Mouse (Mus musculus) heart, embryonic 13.5 days (tissue): ENCODE data around the gene Myt1l. TPM values are rescaled to one million over a fixed set of nuclear protein-coding genes. Genes with fewer than 3 reads are reported as not detected.

Source experiments
- ATAC-seq: fragments of 200-750 bp; cut with Nextera tagmentation; 2 replicates; pipeline ENCODE4 v1.8.0; 2017; ENCODE audit warnings: moderate TSS enrichment; ENCODE audit not compliant: insufficient number of reproducible peaks, low FRiP score, low TSS enrichment; ENCODE audit errors: extremely low read depth
- H3K27ac ChIP-seq: fragments of 300-500 bp; sonication (generic); replicated peaks from 2 replicates; pipeline ENCODE4 v1.5.1; 2015; ENCODE audit warnings: moderate library complexity, mild to moderate bottlenecking, inconsistent platforms
- H3K27me3 ChIP-seq: fragments of 300-500 bp; sonication (generic); replicated peaks from 2 replicates; pipeline ENCODE4 v1.6.1; 2015; ENCODE audit warnings: mild to moderate bottlenecking, inconsistent platforms
- H3K36me3 ChIP-seq: fragments of 300-500 bp; sonication (generic); 2 replicates; pipeline ENCODE4 v1.6.1; 2015; ENCODE audit warnings: mild to moderate bottlenecking, inconsistent platforms
- H3K4me1 ChIP-seq: fragments of 300-500 bp; sonication (generic); 2 replicates; pipeline ENCODE4 v1.6.1; 2015; ENCODE audit warnings: inconsistent platforms
- H3K4me2 ChIP-seq: fragments of 300-500 bp; sonication (generic); 2 replicates; pipeline ENCODE4 v1.6.1; 2015; ENCODE audit warnings: inconsistent platforms, mild to moderate bottlenecking, moderate library complexity
- H3K4me3 ChIP-seq: fragments of 300-500 bp; sonication (generic); 2 replicates; pipeline ENCODE4 v1.5.1; 2015; ENCODE audit warnings: moderate library complexity, mild to moderate bottlenecking, inconsistent platforms
- H3K9ac ChIP-seq: fragments of 300-500 bp; sonication (generic); 2 replicates; pipeline ENCODE4 v1.6.1; 2015; ENCODE audit warnings: inconsistent platforms, mild to moderate bottlenecking, moderate library complexity
- H3K9me3 ChIP-seq: fragments of 300-500 bp; sonication (generic); 2 replicates; pipeline ENCODE4 v1.6.1; 2016; ENCODE audit warnings: inconsistent platforms
- WGBS: fragments of 180-500 bp; shearing (Covaris S2); methylation state at CpG from one replicate; pipeline ENCODE4 v1.1.7; 2015; ENCODE audit warnings: mixed read lengths; 5-methylcytosine and 5-hydroxymethylcytosine counted together
- polyA plus RNA-seq: library from polyadenylated mRNA; unstranded; fragments of >200 nt; fragmentation: Nextera tagmentation; extraction: Ambion mirVana; gene quantifications from 2 replicates; pipeline ENCODE4 v1.2.1, GENCODE M21; 2015

Gene Myt1l
- polyA plus RNA-seq, 1 experiment from 2014 or later: 0.25 TPM

DNA sequence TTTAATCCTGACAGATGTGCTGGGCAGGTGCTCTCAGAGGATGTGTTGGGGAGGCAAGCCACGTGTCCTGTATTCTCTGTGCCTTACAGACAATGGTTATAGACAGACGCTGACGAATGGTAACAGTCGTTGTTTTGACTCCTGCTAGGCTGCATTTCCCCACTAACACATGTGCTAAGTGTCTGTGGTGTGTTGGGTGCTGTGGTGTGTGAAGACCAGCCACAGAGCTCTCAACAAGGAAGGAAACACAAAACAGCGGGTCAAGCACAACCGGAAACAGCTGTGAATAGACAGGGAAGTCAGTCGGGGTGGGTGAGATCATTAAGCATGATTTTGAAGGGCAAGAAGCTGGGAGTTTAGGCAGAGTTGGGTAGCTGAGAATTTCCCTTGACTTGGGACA is 41.1 kb downstream of the Myt1l start:
- H3K9me3 ChIP-seq: no peaks in the 10 kb centered on the region

GRCm38 (mm10) chr12:29570351-29570750 is 42.2 kb downstream of the Myt1l start:
- no peaks in the 10 kb centered on the region for H3K9me3 ChIP-seq
- no peak overlapping the region for H3K4me2 ChIP-seq
- no peak for ATAC-seq
- WGBS: 79% methylated on average over 6 of the region's 6 CpGs
- no peak overlapping the region for H3K27ac ChIP-seq
- H3K4me3 ChIP-seq: no peak overlapping the region
- H3K4me1 ChIP-seq: no peaks in the 10 kb centered on the region
- no peak overlapping the region for H3K9ac ChIP-seq
- H3K36me3 ChIP-seq: no peaks in the 10 kb centered on the region
- H3K27me3 ChIP-seq: no peaks in the 10 kb centered on the region

More for the DNA sequence above, 41.1 kb downstream of the Myt1l start:
- no peak overlapping the region for H3K4me2 ChIP-seq
- ATAC-seq: no peak
- H3K36me3 ChIP-seq: no peaks in the 10 kb centered on the region
- H3K9ac ChIP-seq: no peak overlapping the region
- no peaks in the 10 kb centered on the region for H3K27me3 ChIP-seq
- no peaks in the 10 kb centered on the region for H3K4me1 ChIP-seq
- H3K4me3 ChIP-seq: no peak overlapping the region
- WGBS: 71% methylated on average over 7 of the region's 7 CpGs
- no peak overlapping the region for H3K27ac ChIP-seq

- no peaks in the 10 kb centered on the region for H3K36me3 ChIP-seq
- WGBS: 67% methylated on average over 5 of the region's 5 CpGs
- no peaks in the 10 kb centered on the region for H3K4me1 ChIP-seq
- no peaks in the 10 kb centered on the region for H3K27me3 ChIP-seq
- H3K27ac ChIP-seq: no peak overlapping the region
- H3K9me3 ChIP-seq: no peaks in the 10 kb centered on the region
- no peak overlapping the region for H3K4me3 ChIP-seq
- no peak overlapping the region for H3K9ac ChIP-seq
- no peak overlapping the region for H3K4me2 ChIP-seq
- ATAC-seq: no peak
These were observed 43.4 kb downstream of the Myt1l start for GRCm38 (mm10) chr12:29571613-29572012.

GRCm38 (mm10) chr12:29593787-29594186 is 65.6 kb downstream of the Myt1l start:
- no peak overlapping the region for H3K4me2 ChIP-seq
- no peak overlapping the region for H3K27ac ChIP-seq
- H3K36me3 ChIP-seq: no peaks in the 10 kb centered on the region
- 63% methylated on average over 1 of the region's 1 CpGs for WGBS
- no peak overlapping the region for H3K4me3 ChIP-seq
- no peaks in the 10 kb centered on the region for H3K4me1 ChIP-seq
- H3K9me3 ChIP-seq: peaks cover 12% of the 10 kb centered on the region
- H3K27me3 ChIP-seq: no peaks in the 10 kb centered on the region
- no peak for ATAC-seq
- no peak overlapping the region for H3K9ac ChIP-seq

GRCm38 (mm10) chr12:29599916-29600315 is 71.7 kb downstream of the Myt1l start:
- no peak for ATAC-seq
- 46% methylated on average over 6 of the region's 6 CpGs for WGBS

GRCm38 (mm10) chr12:29601223-29601622 is 73.0 kb downstream of the Myt1l start:
- Histone ChIP-seq H3K4me2 (no peak overlapping the region), H3K9me3 (no peaks in the 10 kb centered on the region), H3K4me1 (no peaks in the 10 kb centered on the region), H3K27ac (no peak overlapping the region), H3K9ac (no peak overlapping the region), H3K36me3 (no peaks in the 10 kb centered on the region), H3K27me3 (no peaks in the 10 kb centered on the region), H3K4me3 (no peak overlapping the region)
- WGBS: 76% methylated on average over 6 of the region's 6 CpGs
- no peak for ATAC-seq

More at GRCm38 (mm10) chr12:29599916-29600315, 71.7 kb downstream of the Myt1l start:
- H3K4me2 ChIP-seq: no peak overlapping the region
- H3K4me1 ChIP-seq: no peaks in the 10 kb centered on the region
- no peaks in the 10 kb centered on the region for H3K9me3 ChIP-seq
- H3K9ac ChIP-seq: no peak overlapping the region
- no peaks in the 10 kb centered on the region for H3K36me3 ChIP-seq
- no peak overlapping the region for H3K4me3 ChIP-seq
- no peak overlapping the region for H3K27ac ChIP-seq
- no peaks in the 10 kb centered on the region for H3K27me3 ChIP-seq

- H3K9ac ChIP-seq: no peak overlapping the region
- H3K4me2 ChIP-seq: no peak overlapping the region
- WGBS: 74% methylated on average over 7 of the region's 7 CpGs
- peaks cover 6% of the 10 kb centered on the region; the same call in 1 of the 2 replicates for H3K4me1 ChIP-seq
- no peaks in the 10 kb centered on the region for H3K36me3 ChIP-seq
- H3K9me3 ChIP-seq: no peaks in the 10 kb centered on the region
- no peak overlapping the region for H3K4me3 ChIP-seq
- no peak overlapping the region for H3K27ac ChIP-seq
- no peaks in the 10 kb centered on the region for H3K27me3 ChIP-seq
- ATAC-seq: no peak
These were observed 76.5 kb downstream of the Myt1l start for GRCm38 (mm10) chr12:29604659-29605058.

DNA sequence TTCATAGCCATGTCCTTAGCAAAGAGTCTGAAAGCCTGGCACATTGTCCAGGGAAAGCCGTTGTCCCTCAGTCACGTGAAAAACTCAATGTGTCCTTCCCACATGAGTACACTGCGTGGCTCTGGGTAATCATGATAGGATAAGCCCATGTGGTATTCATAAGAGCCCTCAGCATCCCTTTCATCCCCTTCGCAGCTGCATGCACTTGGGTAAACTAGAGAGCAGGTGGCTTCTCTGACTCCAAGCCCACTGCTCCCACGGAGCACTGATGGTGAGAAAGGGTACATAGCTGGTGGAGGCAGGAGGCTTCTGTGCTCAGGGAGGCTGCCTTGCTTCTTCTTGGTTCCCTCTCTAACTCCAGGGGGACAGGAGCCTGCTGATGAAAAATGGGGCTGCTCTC is 76.9 kb downstream of the Myt1l start:
- Histone ChIP-seq H3K4me2 (no peak overlapping the region), H3K9ac (no peak overlapping the region), H3K4me1 (peaks cover 6% of the 10 kb centered on the region; the same call in 1 of the 2 replicates), H3K27me3 (no peaks in the 10 kb centered on the region), H3K27ac (no peak overlapping the region), H3K9me3 (no peaks in the 10 kb centered on the region), H3K4me3 (no peak overlapping the region), H3K36me3 (no peaks in the 10 kb centered on the region)
- no peak for ATAC-seq
- 80% methylated on average over 5 of the region's 5 CpGs for WGBS

DNA sequence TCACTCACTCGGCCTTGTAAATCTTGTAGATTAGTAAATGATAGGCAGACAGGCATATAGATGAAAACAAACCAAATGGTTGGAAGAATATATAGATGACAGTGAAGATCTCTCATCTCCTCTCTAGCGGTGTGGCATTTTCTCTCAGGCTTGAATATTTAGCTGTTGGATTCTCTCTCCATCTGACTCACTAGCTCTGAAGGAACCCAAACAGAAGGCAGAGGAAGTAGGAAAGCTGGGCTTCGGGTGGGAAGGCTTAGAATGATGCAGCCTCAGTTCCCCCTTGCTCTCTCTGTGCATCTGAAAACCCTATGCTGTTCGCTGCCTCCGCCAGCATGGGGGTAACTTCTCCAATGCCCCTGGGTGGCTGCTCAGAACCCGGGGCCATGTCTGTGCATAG is 78.0 kb downstream of the Myt1l start:
- H3K27me3 ChIP-seq: no peaks in the 10 kb centered on the region
- 76% methylated on average over 6 of the region's 6 CpGs for WGBS
- H3K27ac ChIP-seq: no peak overlapping the region
- H3K4me3 ChIP-seq: no peak overlapping the region
- H3K4me2 ChIP-seq: no peak overlapping the region
- H3K4me1 ChIP-seq: peaks cover 6% of the 10 kb centered on the region; the same call in 1 of the 2 replicates
- H3K9me3 ChIP-seq: 0 out of 2 replicates have a peak, but pooled peaks cover 2% of the 10 kb centered on the region
- no peak overlapping the region for H3K9ac ChIP-seq
- no peaks in the 10 kb centered on the region for H3K36me3 ChIP-seq
- ATAC-seq: no peak

GRCm38 (mm10) chr12:29617746-29618145 is 89.6 kb downstream of the Myt1l start:
- no peaks in the 10 kb centered on the region for H3K36me3 ChIP-seq
- no peak overlapping the region for H3K4me3 ChIP-seq
- ATAC-seq: no peak
- no peak overlapping the region for H3K4me2 ChIP-seq
- H3K27me3 ChIP-seq: no peaks in the 10 kb centered on the region
- no peak overlapping the region for H3K9ac ChIP-seq
- no peaks in the 10 kb centered on the region for H3K4me1 ChIP-seq
- no peaks in the 10 kb centered on the region for H3K9me3 ChIP-seq
- no peak overlapping the region for H3K27ac ChIP-seq

DNA sequence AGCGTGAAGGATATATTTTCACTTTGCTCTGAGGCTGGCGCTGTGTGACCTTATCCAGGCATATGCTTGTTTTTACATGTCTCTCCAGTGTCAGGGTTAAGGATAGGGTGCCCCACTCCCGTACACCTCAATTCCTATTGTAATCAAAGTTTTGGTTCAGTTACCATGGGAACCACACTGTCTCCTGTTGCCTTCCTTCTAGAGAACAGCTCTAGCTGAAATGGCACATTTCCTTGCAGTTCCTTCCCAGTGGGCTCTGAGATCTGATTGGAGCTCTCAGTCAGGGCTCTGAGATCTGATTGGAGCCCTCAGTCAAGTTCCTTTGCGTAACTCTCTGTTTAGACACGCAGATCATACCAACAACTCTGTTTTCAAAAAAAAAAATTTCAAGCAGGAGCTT is 93.3 kb downstream of the Myt1l start:
- WGBS: 54% methylated on average over 5 of the region's 5 CpGs
- no peak overlapping the region for H3K4me2 ChIP-seq
- H3K27me3 ChIP-seq: no peaks in the 10 kb centered on the region
- no peak for ATAC-seq
- no peak overlapping the region for H3K4me3 ChIP-seq
- no peaks in the 10 kb centered on the region for H3K9me3 ChIP-seq
- H3K4me1 ChIP-seq: no peaks in the 10 kb centered on the region
- no peaks in the 10 kb centered on the region for H3K36me3 ChIP-seq
- H3K27ac ChIP-seq: no peak overlapping the region
- H3K9ac ChIP-seq: no peak overlapping the region

DNA sequence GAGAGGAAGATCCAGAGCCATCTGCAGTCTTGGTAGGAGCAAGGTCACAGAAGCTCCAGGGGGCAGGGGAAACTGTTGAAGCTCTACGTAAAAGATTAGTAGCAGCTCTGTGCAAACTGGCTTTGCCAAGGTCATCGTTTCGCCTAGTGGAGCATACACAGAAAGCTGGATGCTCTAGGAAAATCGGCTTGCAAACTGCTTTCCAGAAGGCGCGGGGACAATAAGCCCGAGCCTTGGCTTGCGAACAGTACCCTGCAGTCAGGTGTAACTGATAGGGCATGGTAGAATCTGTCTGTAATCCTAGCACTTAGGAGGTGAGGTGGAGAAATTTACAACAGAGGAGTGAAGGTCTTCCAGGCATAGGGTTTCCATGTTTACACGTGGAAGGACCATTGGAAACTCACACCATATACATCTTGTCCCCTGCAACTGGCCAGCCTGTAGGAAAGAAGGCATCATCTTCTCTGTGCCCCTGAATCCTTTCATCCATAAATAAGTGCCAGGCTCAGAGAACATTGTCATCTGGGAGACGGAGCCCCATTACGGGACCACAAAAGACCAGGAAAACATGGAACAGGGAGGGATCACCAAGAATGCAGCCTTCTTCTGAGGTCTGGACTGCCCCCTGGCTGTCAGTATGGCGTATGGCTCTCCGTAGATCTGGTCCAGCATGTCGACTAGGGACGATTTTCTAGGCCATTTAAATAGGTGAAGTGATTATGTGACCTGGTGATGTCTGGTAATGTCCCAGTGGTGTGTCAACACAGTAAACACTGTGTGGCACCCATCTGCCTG is 100.0 kb downstream of the Myt1l start:
- 66% methylated on average over 15 of the region's 15 CpGs for WGBS
- Histone ChIP-seq H3K36me3 (no peaks in the 10 kb centered on the region), H3K27ac (no peak overlapping the region), H3K9me3 (no peaks in the 10 kb centered on the region), H3K4me2 (no peak overlapping the region), H3K27me3 (no peaks in the 10 kb centered on the region), H3K9ac (no peak overlapping the region), H3K4me3 (no peak overlapping the region), H3K4me1 (peaks cover 12% of the 10 kb centered on the region)
- ATAC-seq: no peak
